Mouse (Mus musculus) urinary bladder, adult 2 months (tissue): ENCODE data around the gene Sdf2l1. TPM values are rescaled to one million over a fixed set of nuclear protein-coding genes. Genes with fewer than 3 reads are reported as not detected.
"Not testable (repeated sequence)": the region's sequence is repeated elsewhere in the genome, so short reads cannot be mapped to it uniquely, and the experiment has no call there.

Experiments
- DNase-seq: peaks from one replicate; pipeline ENCODE4 v3.0.0; 2022; ENCODE audit warnings: low spot score
- polyA plus RNA-seq: library from polyadenylated mRNA; depleted of rRNA; stranded (reverse); fragments of >200 nt; gene quantifications from 2 replicates; pipeline ENCODE4 v1.2.3, GENCODE M21; 2012; rRNA removed

The Sdf2l1 gene
- 16.1 and 17.9 TPM in 2 replicates for polyA plus RNA-seq

GRCm38 (mm10) chr16:17132089-17132905, at the start of gene Sdf2l1:
Sdf2l1 (minus strand) TSS chr16:17132383.
- peak; percentile 87 for DNase-seq

GRCm38 (mm10) chr16:17181382-17181781, 49.2 kb upstream of the Sdf2l1 start:
- DNase-seq, result no peak

GRCm38 (mm10) chr16:17179706-17180105, 47.5 kb upstream of the Sdf2l1 start:
- no peak for DNase-seq

GRCm38 (mm10) chr16:17177623-17178170, 45.5 kb upstream of the Sdf2l1 start:
- DNase-seq, result no peak

GRCm38 (mm10) chr16:17175765-17176164, 43.6 kb upstream of the Sdf2l1 start:
- DNase-seq, result no peak

GRCm38 (mm10) chr16:17168049-17168448, 35.9 kb upstream of the Sdf2l1 start:
- no peak for DNase-seq

- no peak for DNase-seq
Measured at GRCm38 (mm10) chr16:17167179-17167578, 35.0 kb upstream of the Sdf2l1 start.

GRCm38 (mm10) chr16:17165478-17165877, 33.3 kb upstream of the Sdf2l1 start:
- DNase-seq, result not testable (repeated sequence)

GRCm38 (mm10) chr16:17154346-17154745, 22.2 kb upstream of the Sdf2l1 start:
- no peak for DNase-seq

GRCm38 (mm10) chr16:17151874-17152273, 19.7 kb upstream of the Sdf2l1 start:
- no peak for DNase-seq

GRCm38 (mm10) chr16:17150520-17151258, 18.5 kb upstream of the Sdf2l1 start:
- DNase-seq, result no peak

- no peak for DNase-seq
Measured at GRCm38 (mm10) chr16:17148084-17148483, 15.9 kb upstream of the Sdf2l1 start.

GRCm38 (mm10) chr16:17147391-17147929, 15.3 kb upstream of the Sdf2l1 start:
- no peak for DNase-seq

GRCm38 (mm10) chr16:17146772-17147235, 14.6 kb upstream of the Sdf2l1 start, which contains the start of gene Ccdc116:
Ccdc116 (minus strand) TSS chr16:17147229.
- DNase-seq, result peak; percentile 42

GRCm38 (mm10) chr16:17144339-17144738, 12.2 kb upstream of the Sdf2l1 start, which contains the start of gene Ydjc:
Ydjc (plus strand) TSS chr16:17144621.
- DNase-seq, result no peak

GRCm38 (mm10) chr16:17137355-17137754, 5.2 kb upstream of the Sdf2l1 start:
- no peak for DNase-seq

GRCm38 (mm10) chr16:17132906-17133200, 670 bp upstream of the Sdf2l1 start:
- DNase-seq, result no peak

- DNase-seq, result no peak
Measured at GRCm38 (mm10) chr16:17131191-17132088, 743 bp downstream of the Sdf2l1 start.

GRCm38 (mm10) chr16:17127292-17127691, 4.9 kb downstream of the Sdf2l1 start:
- no peak for DNase-seq

GRCm38 (mm10) chr16:17124871-17125520, 7.2 kb downstream of the Sdf2l1 start, which contains the start of gene 2610318N02Rik:
2610318N02Rik (minus strand) TSS chr16:17125167.
- DNase-seq, result peak; percentile 42
